Mouse (Mus musculus) embryonic fibroblast, embryonic 13.5 days (primary cell): Measurements from ENCODE around the gene Rufy1.

Experiments
- CTCF ChIP-seq: IDR thresholded peaks from 2 replicates; pipeline ENCODE4 v1.5.1; 2011; ENCODE audit warnings: mild to moderate bottlenecking, control low read depth, low read length, moderate library complexity, borderline replicate concordance; ENCODE audit not compliant: insufficient read depth
- POLR2A ChIP-seq: IDR thresholded peaks from 2 replicates; pipeline ENCODE4 v1.6.1; 2011; ENCODE audit warnings: low read depth, mild to moderate bottlenecking, control low read depth, low read length, moderate library complexity

DNA sequence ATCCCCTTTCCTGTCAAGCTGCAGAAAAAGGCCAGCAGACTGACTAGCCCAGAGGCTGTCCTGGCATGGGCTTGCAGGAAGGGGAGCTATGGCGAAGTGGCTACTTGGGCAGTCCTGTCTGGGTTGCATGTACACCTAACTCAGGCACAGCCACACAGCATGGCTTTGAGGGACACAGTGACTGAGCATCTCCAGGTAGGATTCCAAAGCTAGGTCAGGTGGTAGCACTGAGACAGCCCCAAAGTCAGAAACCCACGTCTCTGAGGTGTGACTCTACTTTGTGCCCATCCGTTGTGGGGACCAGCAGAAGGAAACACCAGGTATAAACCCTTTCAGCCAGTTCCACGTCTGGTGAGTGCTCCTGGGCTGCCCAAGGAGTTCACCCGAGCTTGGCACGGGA is 37.6 kb downstream of the Rufy1 start:
- no peak for TF ChIP-seq POLR2A
- no peak for TF ChIP-seq CTCF
